Mouse (Mus musculus) layer of hippocampus, postnatal 36 days (tissue): ENCODE measurements around the gene Cpsf6. TPM values are rescaled to one million over a fixed set of nuclear protein-coding genes. Genes with fewer than 3 reads are reported as not detected.

ENCODE experiments used
- DNase-seq, 2 experiments: peaks; one replicate each; pipeline ENCODE4 v3.0.0; 2022
- total RNA-seq, 2 experiments: library from RNA; stranded (reverse); gene quantifications; 2 replicates each; pipeline ENCODE4 v1.2.3; 2021

Cpsf6 gene
- total RNA-seq, 2 experiments from 2014 or later, result 119 TPM

DNA sequence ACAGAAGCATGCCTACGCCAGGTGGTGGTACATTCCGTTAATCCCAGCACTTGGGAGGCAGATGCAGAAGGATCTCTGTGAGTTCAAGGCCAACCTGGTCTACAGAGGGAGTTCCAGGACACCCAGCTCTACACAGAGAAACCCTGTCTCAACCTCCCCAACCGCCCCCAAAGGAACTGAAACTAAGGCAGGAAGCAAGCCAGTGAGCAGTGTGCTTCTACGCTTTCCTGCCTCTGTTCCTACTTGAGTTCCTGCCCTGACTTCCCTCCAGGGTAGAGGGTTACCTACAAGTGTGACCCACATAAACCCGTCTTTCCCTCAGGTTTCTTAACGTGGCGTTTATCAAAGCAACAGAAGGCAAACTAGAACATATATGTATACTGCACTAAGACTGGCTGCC, 56.0 kb downstream of the Cpsf6 start:
- no peak for DNase-seq

DNA sequence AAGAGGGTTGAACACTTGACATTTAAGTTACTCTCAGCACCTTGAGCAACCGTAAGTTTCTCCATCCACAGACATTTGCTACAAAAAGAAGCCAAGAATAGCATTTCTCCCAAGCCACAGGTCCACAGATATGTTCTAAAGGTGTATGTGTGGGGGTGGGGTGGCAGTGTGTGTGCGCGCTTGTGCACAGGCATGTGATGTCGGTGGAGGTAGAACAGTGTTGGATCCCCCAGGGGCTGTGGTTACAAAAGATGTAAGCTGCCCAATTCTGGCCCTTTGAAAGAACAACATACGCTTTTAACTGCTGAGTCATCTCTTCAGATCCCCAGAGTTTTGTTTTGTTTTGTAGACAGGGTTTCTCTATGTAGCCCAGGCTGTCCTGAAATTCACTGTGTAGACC, 57.2 kb downstream of the Cpsf6 start:
- no peak for DNase-seq

DNA sequence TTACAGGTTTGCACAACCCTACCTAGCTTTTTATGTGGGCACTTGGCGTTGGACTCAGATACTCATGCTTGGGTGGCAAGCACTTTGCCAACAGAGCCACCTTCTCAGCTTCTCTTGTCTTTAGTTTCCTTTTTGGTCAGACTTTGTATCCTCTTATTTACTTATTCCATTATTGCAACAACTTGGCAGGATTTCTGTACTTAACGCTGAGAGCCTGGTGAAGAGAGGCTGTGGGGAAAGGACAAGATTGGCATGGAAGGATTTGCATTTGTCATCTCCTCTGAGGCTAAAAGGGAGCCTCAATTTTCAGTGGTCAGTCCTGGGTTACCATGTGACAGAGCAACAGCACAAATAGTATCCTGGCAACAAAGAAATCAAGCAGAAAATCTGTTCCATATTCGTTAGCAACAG, 59.2 kb downstream of the Cpsf6 start:
- no peak for DNase-seq

DNA sequence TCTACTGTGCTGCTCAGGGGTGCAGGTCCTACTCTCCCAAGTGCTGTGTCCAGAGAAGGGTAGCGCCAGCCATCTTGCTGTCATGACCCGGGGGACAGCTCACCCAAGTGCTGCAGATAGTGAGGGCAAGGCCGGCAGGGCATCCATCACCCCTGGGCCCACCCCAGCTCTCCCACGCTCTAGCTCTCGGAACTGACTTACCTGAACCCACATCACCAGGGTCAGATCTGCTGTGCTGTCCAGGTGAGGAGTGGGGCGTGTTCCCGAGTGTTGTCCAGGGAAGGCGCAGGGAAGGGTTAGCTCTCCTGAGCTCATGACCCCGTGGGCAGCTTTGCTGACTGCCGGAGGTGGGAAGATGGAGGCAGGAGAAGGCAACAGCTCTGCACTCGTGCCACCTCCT, 63.4 kb downstream of the Cpsf6 start:
- DNase-seq, result no peak

DNA sequence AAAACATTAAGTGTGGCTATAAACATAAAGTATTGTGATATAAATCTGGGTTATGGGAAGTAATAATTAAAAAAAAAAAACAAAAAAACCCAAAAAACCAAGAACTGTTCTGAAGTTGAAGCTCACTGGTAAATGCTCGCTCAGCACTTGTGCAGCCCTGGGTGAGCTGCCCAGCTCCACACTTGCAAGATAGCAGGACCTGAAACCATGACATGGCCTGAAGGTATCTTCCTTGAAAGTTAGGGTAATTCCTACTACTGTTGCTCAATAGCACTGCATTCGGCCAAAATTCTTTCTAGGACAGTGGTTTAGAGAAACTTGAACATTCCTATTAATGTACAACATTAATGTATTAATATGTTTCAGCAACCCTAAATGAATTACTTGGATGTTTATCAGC, 66.7 kb downstream of the Cpsf6 start:
- no peak for DNase-seq

DNA sequence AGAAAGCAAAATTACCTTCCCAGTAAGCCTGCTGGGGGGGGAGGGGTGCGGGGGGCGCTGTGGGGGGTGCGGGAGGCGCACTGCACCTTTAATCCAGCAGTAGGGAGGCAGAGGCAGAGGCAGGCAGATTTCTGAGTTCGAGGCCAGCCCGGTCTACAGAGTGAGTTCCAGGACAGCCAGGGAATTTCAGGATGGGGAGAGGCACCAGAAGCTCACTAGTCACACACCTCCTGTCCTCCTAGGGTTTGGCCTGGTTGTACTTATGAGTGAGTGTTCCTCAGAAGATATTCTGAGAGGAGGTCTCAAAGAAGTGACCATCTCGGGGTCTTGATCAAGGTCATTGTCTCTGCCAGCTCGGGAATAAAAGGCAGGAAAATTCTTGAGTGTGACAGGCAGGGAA, 67.6 kb downstream of the Cpsf6 start:
- DNase-seq, result no peak

DNA sequence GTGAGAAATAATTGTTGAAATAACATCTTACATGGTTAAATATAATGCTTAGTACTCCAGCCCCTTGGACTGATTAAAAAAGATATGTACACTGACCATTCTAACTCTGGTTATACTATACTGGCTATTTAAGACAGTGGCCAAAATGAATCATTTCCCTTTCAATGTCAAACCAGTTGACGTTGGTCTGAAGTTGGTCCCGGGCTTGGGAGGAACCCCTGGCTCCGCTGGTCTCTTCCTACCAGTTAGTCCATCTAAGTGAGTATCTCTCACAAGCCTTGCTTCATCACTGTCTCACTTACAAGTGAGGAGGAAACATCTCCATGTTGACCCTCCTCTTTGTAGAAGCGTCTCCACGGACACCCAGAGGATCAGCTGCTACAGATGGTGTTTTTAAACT, 75.4 kb downstream of the Cpsf6 start:
- no peak for DNase-seq

DNA sequence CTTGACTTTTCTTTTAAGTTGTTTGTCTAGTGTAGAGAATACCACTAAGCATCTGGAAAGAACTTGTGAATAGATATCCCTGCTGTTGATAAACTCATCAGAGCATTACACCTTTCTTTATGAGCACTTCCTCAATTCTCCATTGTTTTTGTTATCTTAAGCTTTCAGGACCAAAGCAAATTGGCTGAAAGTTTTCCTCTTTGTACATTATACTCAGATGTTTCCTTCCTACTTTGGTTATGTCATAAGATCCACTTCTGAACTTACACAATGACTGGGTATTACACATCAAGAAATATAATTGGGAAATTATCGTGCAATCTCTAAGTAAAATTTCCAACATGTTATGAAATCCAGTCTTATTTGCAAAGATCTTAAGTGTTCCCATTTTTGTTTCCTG, 78.1 kb downstream of the Cpsf6 start:
- DNase-seq, result no peak

DNA sequence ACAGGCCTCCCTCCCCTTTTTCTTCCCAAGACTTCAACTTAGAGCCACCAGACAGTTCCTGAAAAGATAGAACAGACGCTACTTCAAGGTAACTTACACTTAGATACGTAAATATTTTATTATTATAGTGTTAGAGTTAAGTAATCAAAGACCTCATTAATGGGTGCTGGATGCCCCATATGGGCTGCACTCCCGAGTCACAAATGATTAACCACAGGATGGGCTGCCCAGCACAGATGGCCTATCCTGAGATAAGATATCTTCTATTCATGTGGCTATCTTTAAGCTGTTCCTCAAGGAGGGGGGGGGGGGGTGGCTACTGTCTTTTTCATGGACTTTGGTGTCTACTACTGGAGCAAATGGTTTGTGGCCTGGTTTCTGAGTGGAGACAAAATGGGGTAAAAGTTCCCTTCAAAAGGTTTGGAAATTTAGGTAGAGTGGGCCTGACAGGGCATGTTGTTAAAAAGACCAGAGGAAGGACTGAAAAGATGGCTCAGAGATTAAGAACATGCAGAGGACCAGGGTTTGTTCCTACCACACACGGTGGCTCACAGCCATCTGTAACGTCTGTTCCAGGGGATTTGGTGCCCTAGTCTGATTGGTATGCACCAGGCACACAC, 79.8 kb downstream of the Cpsf6 start:
- no peak for DNase-seq

DNA sequence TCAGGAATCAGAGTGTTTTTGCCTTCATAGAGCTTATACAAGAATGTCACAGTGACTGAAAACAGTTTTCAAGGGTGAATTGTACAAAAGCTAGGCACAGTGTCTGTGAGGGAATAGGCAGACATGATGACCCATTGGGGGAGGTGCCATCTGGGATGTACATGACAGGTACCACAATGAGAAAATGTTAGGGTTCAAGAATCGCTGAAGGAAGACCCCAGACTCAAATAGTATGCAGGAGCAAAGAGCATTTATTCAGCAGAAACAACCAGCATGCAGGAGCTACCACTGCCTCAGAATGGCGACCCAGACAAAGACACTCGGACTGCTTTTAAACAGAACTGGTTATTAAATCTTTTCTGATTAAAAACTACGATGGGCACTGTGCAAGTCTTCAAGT, 80.7 kb downstream of the Cpsf6 start:
- no peak for DNase-seq

DNA sequence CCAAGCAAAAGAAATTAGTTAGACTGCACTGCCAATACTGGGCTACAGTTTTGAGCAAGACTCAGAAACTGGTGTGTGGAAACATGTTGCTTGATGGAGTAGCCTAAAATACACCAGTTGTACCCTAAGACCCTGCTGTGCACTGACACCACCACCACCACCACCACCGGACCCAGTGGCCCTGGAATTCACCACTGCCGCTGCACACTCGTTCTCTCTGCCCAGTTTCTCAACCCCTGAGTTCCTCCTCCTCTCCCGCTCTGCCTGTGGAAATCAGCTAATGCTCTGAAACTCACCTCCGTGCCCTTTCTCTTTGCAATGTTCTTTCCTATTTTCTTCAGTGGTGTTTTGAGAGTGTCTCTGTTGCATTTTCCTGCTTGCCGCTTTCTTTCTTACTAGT, 81.5 kb downstream of the Cpsf6 start:
- no peak for DNase-seq

Other genes starting within 250 kb of the Cpsf6 start
- gene Frs2, start 231.5 kb downstream of the Cpsf6 start, total RNA-seq, result 10 to 100 TPM; 35.5 to 37.6 TPM
- 10 to 100 TPM; 46.1 to 48.0 TPM for gene Yeats4, start 155.5 kb downstream of the Cpsf6 start, total RNA-seq
- gene 9530003J23Rik, start 141.3 kb downstream of the Cpsf6 start, total RNA-seq, result not detected
- 10 to 100 TPM; 11.2 to 12.7 TPM for gene Lyz2, start 97.7 kb downstream of the Cpsf6 start, total RNA-seq
- gene Lyz1, start 87.1 kb downstream of the Cpsf6 start, total RNA-seq, result 1 to 10 TPM in 1 of 2 experiments, under 1 TPM in 1; 1.00 to 1.3 TPM
- gene Cpm, start 249.5 kb upstream of the Cpsf6 start, total RNA-seq, result 1 to 10 TPM; 9.1 to 9.4 TPM